Mouse (Mus musculus) erythroblast, embryonic 14.5 days (primary cell): ENCODE data around the gene Sumf1. TPM values are rescaled to one million over a fixed set of nuclear protein-coding genes. Genes with fewer than 3 reads are reported as not detected.

Experiments used
- H3K27me3 ChIP-seq: 2 replicates; pipeline ENCODE4 v1.6.1; 2012; ENCODE audit warnings: inconsistent platforms; ENCODE audit not compliant: control insufficient read depth
- H3K36me3 ChIP-seq: 2 replicates; pipeline ENCODE4 v1.6.1; 2012; ENCODE audit warnings: mild to moderate bottlenecking, inconsistent platforms; ENCODE audit not compliant: control insufficient read depth
- H3K4me1 ChIP-seq: 2 replicates; pipeline ENCODE4 v1.6.1; 2012; ENCODE audit warnings: inconsistent platforms; ENCODE audit not compliant: control insufficient read depth
- H3K4me3 ChIP-seq: replicated peaks from 2 replicates; pipeline ENCODE3; 2012; ENCODE audit warnings: moderate library complexity, mild to moderate bottlenecking, inconsistent platforms
- H3K9me3 ChIP-seq: 2 replicates; pipeline ENCODE4 v1.6.1; 2012; ENCODE audit warnings: low read length, inconsistent platforms, mixed read lengths; ENCODE audit not compliant: control insufficient read depth
- GATA1 ChIP-seq: IDR thresholded peaks from 2 replicates; pipeline ENCODE4 v1.6.1; 2012; ENCODE audit warnings: low read length, inconsistent platforms, mixed read lengths
- TAL1 ChIP-seq: IDR thresholded peaks from 3 replicates; pipeline ENCODE4 v1.6.1; 2012; ENCODE audit warnings: low read length, inconsistent platforms, mixed read lengths
- polyA plus RNA-seq: library from polyadenylated mRNA; stranded (reverse); fragments of >175 nt; gene quantifications from 2 replicates; pipeline ENCODE4 v1.2.3, GENCODE M21; 2012

Sumf1 gene
- polyA plus RNA-seq, 1 experiment: 1.5 TPM

DNA sequence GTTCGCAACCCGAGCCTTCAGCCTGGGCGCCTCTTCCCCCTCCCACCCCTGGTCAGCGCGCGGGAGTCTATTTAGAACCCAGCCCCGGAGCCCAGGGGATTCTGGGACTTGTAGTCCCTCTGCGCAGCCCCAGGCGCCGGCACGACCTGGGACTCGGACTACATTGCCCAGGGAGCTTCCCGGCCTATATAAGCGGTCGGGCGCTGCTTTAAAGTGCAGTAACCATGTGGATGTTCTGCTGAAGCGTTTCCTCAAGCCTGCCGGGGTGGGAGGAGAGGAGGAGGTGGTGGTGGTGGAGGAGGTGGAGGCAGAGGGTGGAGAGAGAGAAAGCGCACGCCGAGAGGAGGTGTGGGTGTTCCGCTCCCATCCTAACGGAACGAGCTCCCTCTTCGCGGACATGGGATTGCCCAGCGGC, 27.5 kb upstream of the Sumf1 start, which contains the start of gene Itpr1:
Gene Itpr1, plus strand, starts transcription at position 216 of the 415 bp plus-strand sequence.
- H3K4me1 ChIP-seq: peaks cover 41% of the 10 kb centered on the region
- no peaks in the 10 kb centered on the region for H3K9me3 ChIP-seq
- H3K27me3 ChIP-seq: no peaks in the 10 kb centered on the region
- H3K4me3 ChIP-seq: peak within 1 kb of the TSS; percentile 86
- H3K36me3 ChIP-seq: no peaks in the 10 kb centered on the region
- TF ChIP-seq TAL1 (no peak), GATA1 (no peak)

GRCm38 (mm10) chr6:108211896-108212880, 26.8 kb upstream of the Sumf1 start:
- TF ChIP-seq TAL1: no peak
- TF ChIP-seq GATA1: no peak
- peaks cover 45% of the 10 kb centered on the region for H3K4me1 ChIP-seq

DNA sequence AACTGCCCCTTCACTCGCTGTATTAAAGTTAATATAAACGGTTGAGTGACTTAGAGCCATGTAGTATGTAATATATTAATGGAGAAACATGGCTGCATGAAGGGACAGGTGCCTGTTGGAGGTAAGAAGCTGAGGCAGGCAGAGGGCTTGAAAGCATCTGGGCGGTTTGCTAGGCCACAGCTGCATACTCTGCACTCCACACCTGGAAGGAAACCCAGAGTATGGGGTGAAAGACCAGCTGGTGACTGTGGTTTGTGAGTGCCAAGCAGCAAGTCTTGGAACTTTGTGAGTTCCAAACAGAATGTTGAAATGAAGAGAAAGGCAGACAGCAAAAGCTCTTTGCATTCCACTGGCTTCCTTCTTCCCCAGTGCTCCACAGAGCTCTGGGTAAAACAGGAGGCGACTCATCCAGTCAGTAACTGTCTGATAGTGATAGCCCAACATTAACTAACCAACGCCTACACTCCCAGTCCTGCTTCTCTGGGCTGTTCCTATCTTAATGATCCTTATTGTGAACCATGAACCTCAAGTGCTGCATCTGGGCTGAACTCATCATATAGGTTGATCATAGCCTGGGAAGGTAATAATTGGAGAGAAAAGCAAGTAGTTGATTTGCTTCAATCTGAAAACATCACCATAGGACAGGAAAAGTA, 21.7 kb upstream of the Sumf1 start:
- H3K27me3 ChIP-seq: no peaks in the 10 kb centered on the region
- H3K36me3 ChIP-seq: no peaks in the 10 kb centered on the region
- no peaks in the 10 kb centered on the region for H3K9me3 ChIP-seq
- TF ChIP-seq TAL1 (no peak; the same call in 2 of the 3 replicates), GATA1 (no peak)
- H3K4me3 ChIP-seq: no peak overlapping the region
- peaks cover 29% of the 10 kb centered on the region for H3K4me1 ChIP-seq

More at GRCm38 (mm10) chr6:108211896-108212880, 26.8 kb upstream of the Sumf1 start:
- no peaks in the 10 kb centered on the region for H3K36me3 ChIP-seq
- peak overlapping the region; percentile 86 for H3K4me3 ChIP-seq
- H3K9me3 ChIP-seq: no peaks in the 10 kb centered on the region
- no peaks in the 10 kb centered on the region for H3K27me3 ChIP-seq

DNA sequence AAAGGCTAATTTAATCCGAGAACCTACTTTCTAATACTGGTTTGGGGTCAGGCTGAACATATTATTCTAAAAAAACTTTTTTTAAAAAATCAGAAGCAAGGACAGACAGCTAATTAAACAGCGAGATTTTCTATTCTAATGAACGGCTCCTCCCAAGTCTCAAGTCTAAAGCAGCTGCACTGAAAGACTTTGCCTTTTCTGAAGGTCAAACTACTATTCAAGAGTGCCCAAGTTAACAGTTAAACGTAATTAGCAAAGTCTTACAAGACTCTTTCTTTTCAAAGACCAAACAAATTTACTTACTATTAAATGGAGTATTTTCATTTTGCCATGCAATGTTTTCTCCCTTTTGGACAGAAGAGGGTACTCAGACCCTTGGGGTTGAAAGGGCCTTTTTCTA, 20.8 kb upstream of the Sumf1 start:
- peaks cover 1% of the 10 kb centered on the region for H3K27me3 ChIP-seq
- TF ChIP-seq TAL1: no peak
- no peak for TF ChIP-seq GATA1
- no peak overlapping the region for H3K4me3 ChIP-seq
- no peaks in the 10 kb centered on the region for H3K9me3 ChIP-seq
- peaks cover 21% of the 10 kb centered on the region for H3K4me1 ChIP-seq
- no peaks in the 10 kb centered on the region for H3K36me3 ChIP-seq

- Histone ChIP-seq H3K4me1 (peaks cover 17% of the 10 kb centered on the region), H3K36me3 (no peaks in the 10 kb centered on the region), H3K4me3 (no peak overlapping the region), H3K27me3 (peaks cover 4% of the 10 kb centered on the region), H3K9me3 (no peaks in the 10 kb centered on the region)
- no peak for TF ChIP-seq TAL1
- TF ChIP-seq GATA1: no peak
Measured at GRCm38 (mm10) chr6:108204322-108204721, 18.9 kb upstream of the Sumf1 start.

DNA sequence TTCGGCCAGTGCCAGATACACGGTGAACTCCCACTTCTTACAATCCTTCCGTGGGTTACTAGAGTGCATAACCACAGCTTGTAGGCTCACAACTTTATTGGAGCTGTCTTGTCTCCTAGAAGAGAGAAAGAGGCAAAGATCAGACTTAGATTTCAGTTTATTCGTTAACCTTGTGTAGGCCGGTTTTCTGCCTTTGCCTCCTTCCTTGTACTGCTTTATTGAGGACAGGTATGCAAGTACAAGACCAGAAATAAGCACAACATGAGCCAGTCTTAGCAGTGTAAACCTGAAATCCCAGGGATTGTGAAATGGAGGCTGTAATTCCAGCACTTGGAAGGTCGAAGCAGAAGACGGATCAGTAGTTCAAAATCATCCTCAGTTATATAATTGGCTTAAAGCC, 12.9 kb upstream of the Sumf1 start:
- Histone ChIP-seq H3K9me3 (no peaks in the 10 kb centered on the region), H3K27me3 (peaks cover 14% of the 10 kb centered on the region), H3K36me3 (no peaks in the 10 kb centered on the region), H3K4me3 (no peak overlapping the region), H3K4me1 (no peaks in the 10 kb centered on the region)
- TF ChIP-seq TAL1: no peak
- no peak for TF ChIP-seq GATA1

- H3K36me3 ChIP-seq: no peaks in the 10 kb centered on the region
- no peak overlapping the region for H3K4me3 ChIP-seq
- TF ChIP-seq GATA1 (no peak), TAL1 (no peak)
- H3K9me3 ChIP-seq: no peaks in the 10 kb centered on the region
- H3K4me1 ChIP-seq: no peaks in the 10 kb centered on the region
- H3K27me3 ChIP-seq: peaks cover 19% of the 10 kb centered on the region
Measured at GRCm38 (mm10) chr6:108197117-108197516, 11.7 kb upstream of the Sumf1 start.

- Histone ChIP-seq H3K4me1 (no peaks in the 10 kb centered on the region), H3K27me3 (peaks cover 19% of the 10 kb centered on the region), H3K36me3 (no peaks in the 10 kb centered on the region), H3K4me3 (no peak overlapping the region), H3K9me3 (no peaks in the 10 kb centered on the region)
- TF ChIP-seq TAL1 (no peak), GATA1 (no peak)
Measured at GRCm38 (mm10) chr6:108196665-108197064, 11.3 kb upstream of the Sumf1 start.

GRCm38 (mm10) chr6:108192632-108193031, 7.2 kb upstream of the Sumf1 start:
- H3K36me3 ChIP-seq: no peaks in the 10 kb centered on the region
- no peak overlapping the region for H3K4me3 ChIP-seq
- H3K27me3 ChIP-seq: peaks cover 17% of the 10 kb centered on the region
- no peaks in the 10 kb centered on the region for H3K9me3 ChIP-seq
- H3K4me1 ChIP-seq: no peaks in the 10 kb centered on the region
- TF ChIP-seq GATA1 (no peak), TAL1 (no peak)
